Mouse (Mus musculus) cerebellum, adult 2 months (tissue): Measurements from ENCODE around the gene Gna12.

Experiments used
- CTCF ChIP-seq: fragments of 200-500 bp; IDR thresholded peaks from 2 replicates; pipeline ENCODE4 v1.5.1; 2011; ENCODE audit warnings: low read depth, mild to moderate bottlenecking, control low read depth, low read length, moderate library complexity, borderline replicate concordance; ENCODE audit not compliant: insufficient read depth
- POLR2A ChIP-seq: fragments of 200-500 bp; IDR thresholded peaks from 2 replicates; pipeline ENCODE4 v1.6.1; 2011; ENCODE audit warnings: low read length, control low read depth, borderline replicate concordance; ENCODE audit not compliant: insufficient read depth

DNA sequence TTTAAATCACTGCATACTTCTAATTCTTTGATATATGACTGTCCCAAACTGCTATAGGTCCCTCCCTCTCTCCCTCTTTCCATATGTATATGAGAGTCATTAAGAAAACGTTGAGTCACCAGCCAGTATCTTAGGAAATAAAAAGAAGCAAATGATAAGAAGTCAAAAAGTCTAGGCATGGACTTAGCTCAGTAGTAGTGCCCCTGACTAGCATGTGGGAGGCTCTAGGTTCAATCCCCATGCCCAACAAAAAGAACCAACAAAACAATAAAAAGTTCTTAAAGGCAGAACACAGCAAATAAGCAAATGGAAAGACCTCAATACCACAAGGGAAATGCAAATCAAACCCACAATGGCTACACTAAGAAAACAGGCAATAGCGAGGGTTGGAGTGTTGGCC lies 18.8 kb downstream of the Gna12 start:
- TF ChIP-seq CTCF, result no peak
- no peak for TF ChIP-seq POLR2A
